Mouse (Mus musculus) kidney, postnatal 0 days (tissue): Measurements from ENCODE around the gene Zbtb3. TPM values are rescaled to one million over a fixed set of nuclear protein-coding genes. Genes with fewer than 3 reads are reported as not detected.

ENCODE experiments used
- ATAC-seq: fragments of 200-750 bp; cut with Nextera tagmentation; replicated peaks from 2 replicates; pipeline ENCODE4 v1.8.0; 2017; ENCODE audit warnings: low read depth, moderate number of reproducible peaks, moderate TSS enrichment, moderate library complexity; ENCODE audit not compliant: low FRiP score
- DNase-seq: peaks from one replicate; pipeline ENCODE4 v3.0.0-alpha.2; 2016; ENCODE audit warnings: low spot score
- H3K27ac ChIP-seq: fragments of 300-500 bp; sonication (generic); 2 replicates; pipeline ENCODE4 v1.5.1; 2014; ENCODE audit warnings: mild to moderate bottlenecking
- H3K27me3 ChIP-seq: fragments of 300-500 bp; sonication (generic); 2 replicates; pipeline ENCODE4 v1.6.1; 2014; ENCODE audit warnings: low read length, mixed read lengths; ENCODE audit not compliant: insufficient read depth
- H3K36me3 ChIP-seq: fragments of 300-500 bp; sonication (generic); 2 replicates; pipeline ENCODE4 v1.6.1; 2014; ENCODE audit warnings: low read length, mixed read lengths; ENCODE audit not compliant: insufficient read depth
- H3K4me1 ChIP-seq: fragments of 300-500 bp; sonication (generic); replicated peaks from 2 replicates; pipeline ENCODE4 v1.6.1; 2014; ENCODE audit warnings: antibody characterized with exemption, low read length, mixed read lengths; ENCODE audit not compliant: insufficient read depth
- H3K4me2 ChIP-seq: fragments of 300-500 bp; sonication (generic); 2 replicates; pipeline ENCODE4 v1.6.1; 2014; ENCODE audit warnings: mild to moderate bottlenecking, low read length, moderate library complexity, mixed read lengths
- H3K4me3 ChIP-seq: fragments of 300-500 bp; sonication (generic); replicated peaks from 2 replicates; pipeline ENCODE4 v1.5.1; 2014; ENCODE audit warnings: low read depth, low read length
- H3K9ac ChIP-seq: fragments of 300-500 bp; sonication (generic); 2 replicates; pipeline ENCODE4 v1.6.1; 2014; ENCODE audit warnings: low read depth, low read length
- H3K9me3 ChIP-seq: fragments of 300-500 bp; sonication (generic); replicated peaks from 2 replicates; pipeline ENCODE4 v1.6.1; 2016; ENCODE audit warnings: low read length, inconsistent platforms, mixed read lengths
- CTCF ChIP-seq: IDR thresholded peaks from 2 replicates; pipeline ENCODE4 v1.5.1; 2016; ENCODE audit warnings: antibody characterized with exemption, low read depth, mild to moderate bottlenecking, moderate library complexity
- WGBS: fragments of 180-500 bp; shearing (Covaris S2); extraction: QIAGEN DNeasy Blood & Tissue Kit; methylation state at CpG from one replicate; pipeline ENCODE4 v1.1.7; 2014; 5-methylcytosine and 5-hydroxymethylcytosine counted together
- polyA plus RNA-seq: library from polyadenylated mRNA; unstranded; fragments of >200 nt; fragmentation: Nextera tagmentation; extraction: Ambion mirVana; gene quantifications from 2 replicates; pipeline ENCODE4 v1.2.1, GENCODE M21; 2015

Gene Zbtb3
- polyA plus RNA-seq, 1 experiment from 2014 or later, result 3.6 TPM

DNA sequence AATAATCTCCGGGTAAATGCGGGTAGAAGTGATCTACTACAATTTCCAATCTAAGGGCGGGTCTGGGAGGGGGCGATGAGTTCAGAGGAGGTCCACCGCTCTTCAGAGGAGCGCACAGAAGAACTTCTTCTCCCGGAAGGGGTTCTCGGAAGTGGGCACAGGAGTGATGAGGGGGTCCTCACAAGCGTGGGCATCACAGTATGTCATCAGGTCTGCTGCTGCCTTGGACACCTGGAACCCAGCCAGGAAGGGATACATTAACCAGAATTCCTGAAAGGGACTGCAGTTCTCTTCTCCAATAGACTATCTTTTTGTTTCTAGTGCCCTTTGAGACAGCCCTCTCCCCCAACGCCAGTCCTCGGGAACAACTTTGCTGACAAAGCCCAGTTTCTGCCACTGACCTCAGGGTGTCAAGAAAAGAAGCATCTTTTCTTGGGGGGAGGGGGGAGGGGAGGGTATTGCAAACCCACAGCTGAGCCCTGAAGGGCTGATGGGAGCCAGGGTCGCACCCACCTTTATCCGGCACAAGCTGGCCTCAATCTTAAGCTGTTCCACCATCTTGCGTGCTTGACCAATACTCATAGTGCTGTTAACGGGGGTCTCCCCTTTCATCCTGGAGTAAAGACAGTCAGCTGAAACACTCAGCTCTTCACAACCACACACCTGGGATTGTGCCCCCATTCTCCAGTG lies 35.8 kb downstream of the Zbtb3 start:
- no peaks in the 10 kb centered on the region for H3K27me3 ChIP-seq
- peak overlapping the region; percentile 84 for H3K9ac ChIP-seq
- ATAC-seq, result peak; percentile 11; the same call in 1 of the 2 replicates
- no peak for TF ChIP-seq CTCF
- peak overlapping the region; percentile 96 for H3K4me2 ChIP-seq
- 15% methylated on average over 15 of the region's 15 CpGs for WGBS
- no peaks in the 10 kb centered on the region for H3K9me3 ChIP-seq
- peaks cover 23% of the 10 kb centered on the region for H3K4me1 ChIP-seq
- peak overlapping the region; percentile 60 for H3K4me3 ChIP-seq
- H3K36me3 ChIP-seq, result peaks cover 14% of the 10 kb centered on the region
- H3K27ac ChIP-seq, result peak overlapping the region; percentile 98
- DNase-seq, result peak; percentile 64

DNA sequence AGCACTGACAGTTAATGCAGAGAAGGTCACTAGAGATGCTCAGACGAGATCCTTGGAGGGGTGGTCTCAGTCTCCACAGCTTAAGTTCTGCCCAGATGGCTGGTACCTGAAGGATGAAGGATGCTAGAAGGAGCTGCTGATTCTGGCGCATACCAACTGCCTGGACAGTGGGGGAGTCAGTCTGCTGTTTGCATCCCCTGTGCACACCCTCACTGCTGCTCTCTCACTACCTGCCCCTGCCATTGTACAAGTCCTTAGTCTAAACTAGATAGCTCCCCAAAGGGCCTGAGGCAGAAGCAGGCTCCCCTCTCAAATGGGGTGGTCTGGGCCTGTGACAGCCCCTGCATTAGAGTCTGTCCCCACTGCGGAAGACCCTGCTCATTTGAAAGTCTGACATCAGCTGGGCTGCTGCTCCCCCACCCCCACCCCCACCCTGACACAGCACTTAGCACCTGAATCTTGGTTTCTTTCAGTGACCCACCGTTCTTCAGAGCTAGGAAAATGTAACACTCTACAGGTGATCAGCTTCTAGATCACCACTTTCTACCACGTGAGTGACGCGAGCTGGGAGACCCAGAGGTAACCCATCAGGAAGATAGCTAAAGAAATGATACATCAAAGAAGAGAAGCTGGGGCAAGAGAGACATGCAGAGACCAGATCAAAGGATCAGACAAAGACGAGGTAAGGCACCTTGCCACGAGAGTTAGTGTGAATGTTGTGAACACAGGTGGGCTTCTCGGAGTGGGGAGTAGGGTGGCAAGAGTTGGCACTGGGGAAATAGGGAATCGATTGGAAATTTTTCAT lies 37.0 kb downstream of the Zbtb3 start, which contains the start of gene Gng3:
Gene Gng3, minus strand, starts transcription at position 92 of the 805 bp plus-strand sequence.
- peaks cover 23% of the 10 kb centered on the region for H3K4me1 ChIP-seq
- ATAC-seq, result no peak
- WGBS, result 60% methylated on average over 11 of the region's 11 CpGs
- H3K36me3 ChIP-seq, result peaks cover 7% of the 10 kb centered on the region
- no peaks in the 10 kb centered on the region for H3K9me3 ChIP-seq
- no peak for TF ChIP-seq CTCF
- peak within 1 kb of the TSS; percentile 98 for H3K27ac ChIP-seq
- DNase-seq, result no peak
- H3K27me3 ChIP-seq, result no peaks in the 10 kb centered on the region
- peak within 1 kb of the TSS; percentile 84 for H3K9ac ChIP-seq
- H3K4me2 ChIP-seq, result peak within 1 kb of the TSS; percentile 96
- peak within 1 kb of the TSS; percentile 60 for H3K4me3 ChIP-seq

DNA sequence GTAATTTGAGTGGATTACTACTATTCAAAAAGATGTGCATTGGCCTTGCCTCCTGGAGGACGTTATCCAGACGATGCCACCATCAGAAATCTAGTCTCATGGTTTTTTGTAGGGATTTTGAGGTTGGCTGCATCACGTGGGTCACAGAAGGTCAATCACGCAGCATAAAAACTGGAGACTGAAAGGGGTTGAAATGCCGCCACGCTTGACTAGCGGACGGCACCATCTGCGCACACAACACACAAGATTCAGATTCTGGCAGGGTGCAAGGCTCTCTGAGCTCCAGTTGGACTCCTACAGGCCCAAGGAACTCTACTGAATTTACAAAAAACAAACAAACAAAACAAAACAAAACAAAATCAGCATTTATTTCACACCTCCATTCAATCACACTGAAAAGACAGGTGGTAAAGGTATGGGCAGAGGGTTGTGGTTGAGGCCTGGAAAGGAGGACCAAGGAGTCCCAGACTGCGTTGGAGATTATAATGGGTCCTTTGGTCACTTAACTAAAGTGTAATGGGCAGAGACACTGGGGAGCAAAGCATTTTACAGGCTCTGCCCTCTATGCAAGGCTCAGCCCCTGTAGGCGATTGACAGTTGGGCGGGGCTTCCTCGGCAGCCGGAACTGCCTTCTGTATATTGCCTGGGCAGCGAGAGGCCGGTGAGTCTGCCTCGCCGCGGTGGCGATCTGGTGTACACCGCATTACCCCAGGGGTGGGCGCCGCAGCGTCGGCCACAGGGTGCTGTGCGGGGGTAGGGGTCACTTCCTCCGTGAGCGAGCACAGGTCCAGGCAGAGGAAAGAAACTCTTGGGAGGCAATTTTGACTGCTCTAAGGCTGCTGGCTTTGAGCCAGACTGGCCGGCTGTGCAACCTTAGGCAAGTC lies 37.8 kb downstream of the Zbtb3 start:
- Histone ChIP-seq H3K4me1 (peaks cover 23% of the 10 kb centered on the region), H3K27ac (peak overlapping the region; percentile 52), H3K4me3 (peak overlapping the region; percentile 46), H3K9ac (peak overlapping the region; percentile 63), H3K27me3 (no peaks in the 10 kb centered on the region), H3K9me3 (no peaks in the 10 kb centered on the region), H3K4me2 (peak overlapping the region; percentile 79), H3K36me3 (0 out of 2 replicates have a peak, but pooled peaks cover 5% of the 10 kb centered on the region)
- peak; percentile 84 for DNase-seq
- no peak; the same call in 1 of the 2 replicates for TF ChIP-seq CTCF
- ATAC-seq, result peak; percentile 57
- WGBS, result 22% methylated on average over 29 of the region's 29 CpGs

DNA sequence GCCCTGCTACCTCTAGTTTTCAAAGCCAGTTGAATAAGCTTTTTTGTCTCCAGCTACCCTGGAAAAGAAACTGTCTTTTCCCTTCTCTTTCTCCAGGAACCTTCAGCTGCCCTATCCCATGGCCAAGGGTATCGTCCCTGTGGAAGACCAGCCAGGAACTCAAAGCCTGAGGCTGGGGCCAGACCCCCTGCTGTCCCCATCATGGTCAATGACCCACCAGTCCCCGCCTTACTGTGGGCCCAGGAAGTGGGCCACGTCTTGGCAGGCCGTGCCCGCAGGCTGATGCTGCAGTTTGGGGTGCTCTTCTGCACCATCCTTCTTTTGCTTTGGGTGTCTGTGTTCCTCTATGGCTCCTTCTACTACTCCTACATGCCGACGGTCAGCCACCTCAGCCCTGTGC lies 38.7 kb downstream of the Zbtb3 start:
- ATAC-seq, result no peak
- Histone ChIP-seq H3K4me3 (no peak overlapping the region; the same call in 1 of the 2 replicates), H3K4me1 (peaks cover 23% of the 10 kb centered on the region), H3K36me3 (0 out of 2 replicates have a peak, but pooled peaks cover 10% of the 10 kb centered on the region), H3K27ac (peak overlapping the region; percentile 52; the same call in 1 of the 2 replicates), H3K9ac (peak overlapping the region; percentile 63), H3K9me3 (no peaks in the 10 kb centered on the region), H3K4me2 (peak overlapping the region; percentile 79), H3K27me3 (no peaks in the 10 kb centered on the region)
- DNase-seq, result no peak
- TF ChIP-seq CTCF, result no peak
- 85% methylated on average over 7 of the region's 7 CpGs for WGBS

DNA sequence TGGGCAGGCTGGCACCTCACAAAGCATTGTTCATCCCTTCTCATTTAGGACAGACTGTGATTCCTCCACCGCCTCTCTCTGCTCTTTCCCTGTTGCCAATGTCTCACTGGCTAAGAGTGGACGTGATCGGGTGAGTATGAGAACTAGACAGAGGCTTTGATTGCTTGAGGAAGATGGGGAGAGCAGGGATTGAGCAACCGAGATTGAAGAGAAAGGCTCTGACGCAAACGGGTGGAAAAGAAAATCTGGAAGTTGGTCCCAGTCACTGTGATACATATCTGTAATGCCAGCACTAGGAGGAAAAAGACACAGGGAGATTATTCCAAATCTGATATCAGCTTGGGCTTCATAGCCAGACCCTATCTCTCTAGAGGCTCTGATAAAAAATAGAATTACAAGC lies 40.6 kb downstream of the Zbtb3 start:
- H3K9ac ChIP-seq, result no peak overlapping the region
- H3K27me3 ChIP-seq, result no peaks in the 10 kb centered on the region
- ATAC-seq, result no peak
- 90% methylated on average over 6 of the region's 6 CpGs for WGBS
- no peak overlapping the region for H3K4me3 ChIP-seq
- no peak overlapping the region for H3K27ac ChIP-seq
- TF ChIP-seq CTCF, result no peak
- peaks cover 23% of the 10 kb centered on the region for H3K4me1 ChIP-seq
- H3K36me3 ChIP-seq, result 0 out of 2 replicates have a peak, but pooled peaks cover 20% of the 10 kb centered on the region
- H3K4me2 ChIP-seq, result no peak overlapping the region
- DNase-seq, result no peak
- H3K9me3 ChIP-seq, result no peaks in the 10 kb centered on the region
